Mouse (Mus musculus) hindbrain, embryonic 12.5 days (tissue): ENCODE measurements at regions not wholly inside any gene's neighbourhood (a gene's known extent, or its start where the extent isn't known, plus 50 kb on each side); places are given as distances from the start of the nearest gene placed in this dataset.

Source experiments
- ATAC-seq: fragments of 200-750 bp; cut with Nextera tagmentation; 2 replicates; pipeline ENCODE4 v1.8.0; 2017; ENCODE audit warnings: moderate TSS enrichment; ENCODE audit not compliant: low FRiP score
- H3K27ac ChIP-seq: fragments of 300-500 bp; sonication (generic); 2 replicates; pipeline ENCODE4 v1.5.1; 2016; ENCODE audit warnings: mild to moderate bottlenecking
- H3K27me3 ChIP-seq: fragments of 300-500 bp; sonication (generic); 2 replicates; pipeline ENCODE4 v1.6.1; 2016; ENCODE audit warnings: mild to moderate bottlenecking
- H3K36me3 ChIP-seq: fragments of 300-500 bp; sonication (generic); 2 replicates; pipeline ENCODE4 v1.6.1; 2016; ENCODE audit warnings: mild to moderate bottlenecking
- H3K4me1 ChIP-seq: fragments of 300-500 bp; sonication (generic); 2 replicates; pipeline ENCODE4 v1.6.1; 2016
- H3K4me2 ChIP-seq: fragments of 300-500 bp; sonication (generic); replicated peaks from 2 replicates; pipeline ENCODE4 v1.6.1; 2016; ENCODE audit warnings: mild to moderate bottlenecking
- H3K4me3 ChIP-seq: fragments of 300-500 bp; sonication (generic); 2 replicates; pipeline ENCODE4 v1.5.1; 2016; ENCODE audit warnings: mild to moderate bottlenecking
- H3K9ac ChIP-seq: fragments of 300-500 bp; sonication (generic); 2 replicates; pipeline ENCODE4 v1.6.1; 2016; ENCODE audit warnings: mild to moderate bottlenecking, moderate library complexity
- H3K9me3 ChIP-seq: fragments of 300-500 bp; sonication (generic); replicated peaks from 2 replicates; pipeline ENCODE4 v1.6.1; 2016; ENCODE audit warnings: mild to moderate bottlenecking
- WGBS: fragments of 180-500 bp; shearing (Covaris S2); methylation state at CpG from one replicate; pipeline ENCODE4 v1.1.7; 2016; 5-methylcytosine and 5-hydroxymethylcytosine counted together

- no peaks in the 10 kb centered on the region for H3K36me3 ChIP-seq
- no peak for ATAC-seq
- no peaks in the 10 kb centered on the region for H3K27me3 ChIP-seq
- no peak overlapping the region for H3K27ac ChIP-seq
- no peak overlapping the region for H3K4me3 ChIP-seq
- no peak overlapping the region for H3K4me2 ChIP-seq
- H3K9ac ChIP-seq = no peak overlapping the region
- H3K9me3 ChIP-seq = no peaks in the 10 kb centered on the region
- H3K4me1 ChIP-seq = no peaks in the 10 kb centered on the region
- 84% methylated on average over 6 of the region's 6 CpGs for WGBS
These were observed 53.5 kb upstream of the Ralgapa2 start for GRCm38 (mm10) chr2:146565693-146566092.

GRCm38 (mm10) chr2:146568171-146568842 is 56.2 kb upstream of the Ralgapa2 start:
- H3K4me1 ChIP-seq = no peaks in the 10 kb centered on the region
- H3K27ac ChIP-seq = no peak overlapping the region
- H3K4me2 ChIP-seq = no peak overlapping the region
- no peak overlapping the region for H3K4me3 ChIP-seq
- no peak for ATAC-seq
- no peaks in the 10 kb centered on the region for H3K36me3 ChIP-seq
- H3K9ac ChIP-seq = no peak overlapping the region
- no peaks in the 10 kb centered on the region for H3K27me3 ChIP-seq
- H3K9me3 ChIP-seq = no peaks in the 10 kb centered on the region
- 85% methylated on average over 11 of the region's 11 CpGs for WGBS

GRCm38 (mm10) chr2:146571036-146571435 is 58.9 kb upstream of the Ralgapa2 start:
- no peaks in the 10 kb centered on the region for H3K27me3 ChIP-seq
- no peak overlapping the region for H3K4me3 ChIP-seq
- no peaks in the 10 kb centered on the region for H3K4me1 ChIP-seq
- H3K4me2 ChIP-seq = no peak overlapping the region
- H3K9ac ChIP-seq = no peak overlapping the region
- H3K27ac ChIP-seq = no peak overlapping the region
- WGBS = 91% methylated on average over 11 of the region's 11 CpGs
- no peaks in the 10 kb centered on the region for H3K9me3 ChIP-seq
- H3K36me3 ChIP-seq = no peaks in the 10 kb centered on the region
- ATAC-seq = no peak

GRCm38 (mm10) chr2:146571857-146572256 is 59.7 kb upstream of the Ralgapa2 start:
- 93% methylated on average over 9 of the region's 9 CpGs for WGBS
- Histone ChIP-seq H3K36me3 (no peaks in the 10 kb centered on the region), H3K9ac (no peak overlapping the region), H3K27ac (no peak overlapping the region), H3K4me3 (no peak overlapping the region), H3K9me3 (no peaks in the 10 kb centered on the region), H3K27me3 (no peaks in the 10 kb centered on the region), H3K4me2 (no peak overlapping the region), H3K4me1 (no peaks in the 10 kb centered on the region)
- ATAC-seq = no peak

- Histone ChIP-seq H3K4me2 (no peak overlapping the region), H3K9me3 (no peaks in the 10 kb centered on the region), H3K27me3 (no peaks in the 10 kb centered on the region), H3K27ac (no peak overlapping the region), H3K4me3 (no peak overlapping the region), H3K9ac (no peak overlapping the region), H3K36me3 (no peaks in the 10 kb centered on the region), H3K4me1 (no peaks in the 10 kb centered on the region)
- 66% methylated on average over 3 of the region's 3 CpGs for WGBS
- ATAC-seq = no peak
These were observed 63.6 kb upstream of the Ralgapa2 start for GRCm38 (mm10) chr2:146575610-146576297.

GRCm38 (mm10) chr2:146576298-146576905 is 64.3 kb upstream of the Ralgapa2 start:
- 65% methylated on average over 4 of the region's 4 CpGs for WGBS

GRCm38 (mm10) chr2:146577096-146577495 is 65.0 kb upstream of the Ralgapa2 start:
- Histone ChIP-seq H3K4me3 (no peak overlapping the region), H3K9ac (no peak overlapping the region)
- WGBS = 68% methylated on average over 3 of the region's 3 CpGs

More at GRCm38 (mm10) chr2:146576298-146576905, 64.3 kb upstream of the Ralgapa2 start:
- Histone ChIP-seq H3K4me3 (no peak overlapping the region), H3K27ac (no peak overlapping the region), H3K4me2 (no peak overlapping the region), H3K9ac (no peak overlapping the region), H3K36me3 (no peaks in the 10 kb centered on the region), H3K9me3 (no peaks in the 10 kb centered on the region), H3K27me3 (no peaks in the 10 kb centered on the region), H3K4me1 (no peaks in the 10 kb centered on the region)
- no peak for ATAC-seq

GRCm38 (mm10) chr2:146581220-146581619 is 69.1 kb upstream of the Ralgapa2 start:
- H3K4me3 ChIP-seq = no peak overlapping the region
- WGBS = 81% methylated on average over 3 of the region's 3 CpGs
- H3K9ac ChIP-seq = no peak overlapping the region

More at GRCm38 (mm10) chr2:146577096-146577495, 65.0 kb upstream of the Ralgapa2 start:
- ATAC-seq = no peak
- Histone ChIP-seq H3K4me2 (no peak overlapping the region), H3K4me1 (no peaks in the 10 kb centered on the region), H3K36me3 (no peaks in the 10 kb centered on the region), H3K27ac (no peak overlapping the region), H3K27me3 (no peaks in the 10 kb centered on the region), H3K9me3 (no peaks in the 10 kb centered on the region)

GRCm38 (mm10) chr2:146583807-146584388 is 71.8 kb upstream of the Ralgapa2 start:
- no peaks in the 10 kb centered on the region for H3K4me1 ChIP-seq
- H3K9ac ChIP-seq = no peak overlapping the region
- no peak overlapping the region for H3K4me3 ChIP-seq
- H3K9me3 ChIP-seq = no peaks in the 10 kb centered on the region
- H3K4me2 ChIP-seq = no peak overlapping the region
- no peaks in the 10 kb centered on the region for H3K27me3 ChIP-seq
- no peak for ATAC-seq
- no peak overlapping the region for H3K27ac ChIP-seq
- H3K36me3 ChIP-seq = no peaks in the 10 kb centered on the region

More at GRCm38 (mm10) chr2:146581220-146581619, 69.1 kb upstream of the Ralgapa2 start:
- H3K36me3 ChIP-seq = no peaks in the 10 kb centered on the region
- H3K27me3 ChIP-seq = no peaks in the 10 kb centered on the region
- no peaks in the 10 kb centered on the region for H3K9me3 ChIP-seq
- ATAC-seq = no peak
- no peaks in the 10 kb centered on the region for H3K4me1 ChIP-seq
- no peak overlapping the region for H3K27ac ChIP-seq
- H3K4me2 ChIP-seq = no peak overlapping the region

- no peak overlapping the region for H3K27ac ChIP-seq
- no peaks in the 10 kb centered on the region for H3K27me3 ChIP-seq
- no peaks in the 10 kb centered on the region for H3K36me3 ChIP-seq
- H3K9me3 ChIP-seq = no peaks in the 10 kb centered on the region
- 92% methylated on average over 1 of the region's 1 CpGs for WGBS
- no peak overlapping the region for H3K4me2 ChIP-seq
- H3K4me1 ChIP-seq = no peaks in the 10 kb centered on the region
- H3K4me3 ChIP-seq = no peak overlapping the region
- ATAC-seq = no peak
- no peak overlapping the region for H3K9ac ChIP-seq
These were observed 74.2 kb upstream of the Ralgapa2 start for GRCm38 (mm10) chr2:146586381-146586780.

- no peaks in the 10 kb centered on the region for H3K27me3 ChIP-seq
- H3K27ac ChIP-seq = no peak overlapping the region
- H3K9ac ChIP-seq = no peak overlapping the region
- no peaks in the 10 kb centered on the region for H3K36me3 ChIP-seq
- 58% methylated on average over 3 of the region's 3 CpGs for WGBS
- ATAC-seq = no peak
- H3K9me3 ChIP-seq = no peaks in the 10 kb centered on the region
- no peak overlapping the region for H3K4me3 ChIP-seq
- no peaks in the 10 kb centered on the region for H3K4me1 ChIP-seq
- H3K4me2 ChIP-seq = no peak overlapping the region
These were observed 74.8 kb upstream of the Ralgapa2 start for GRCm38 (mm10) chr2:146586981-146587380.

- no peak overlapping the region for H3K4me2 ChIP-seq
- no peak overlapping the region for H3K4me3 ChIP-seq
- H3K9ac ChIP-seq = no peak overlapping the region
- H3K4me1 ChIP-seq = no peaks in the 10 kb centered on the region
- 92% methylated on average over 3 of the region's 3 CpGs for WGBS
- H3K27ac ChIP-seq = no peak overlapping the region
- H3K36me3 ChIP-seq = no peaks in the 10 kb centered on the region
- ATAC-seq = no peak
- H3K9me3 ChIP-seq = no peaks in the 10 kb centered on the region
- no peaks in the 10 kb centered on the region for H3K27me3 ChIP-seq
These were observed 77.7 kb upstream of the Ralgapa2 start for GRCm38 (mm10) chr2:146589860-146590259.
